Mouse (Mus musculus): ENCODE results near the gene Eomes.

The Eomes gene

GRCm38 (mm10) chr9:118477961-118478360 is at the start of gene Eomes:
Eomes (plus strand) TSS chr9:118478212.
- in situ Hi-C loops (cut with MboI, MseI), result no loop called here

- in situ Hi-C loops (cut with MboI, MseI), result no loop called here
Measured at GRCm38 (mm10) chr9:118444809-118445208, 33.2 kb upstream of the Eomes start.

- in situ Hi-C loops (cut with MboI, MseI), result no loop called here
Measured at GRCm38 (mm10) chr9:118449336-118449735, 28.7 kb upstream of the Eomes start.

GRCm38 (mm10) chr9:118453427-118453826 is 24.6 kb upstream of the Eomes start:
- in situ Hi-C loops (cut with MboI, MseI), result no loop called here

- in situ Hi-C loops (cut with MboI, MseI), result no loop called here
Measured at GRCm38 (mm10) chr9:118455188-118455845, 22.7 kb upstream of the Eomes start.

GRCm38 (mm10) chr9:118456405-118456804 is 21.6 kb upstream of the Eomes start:
- in situ Hi-C loops (cut with MboI, MseI), result no loop called here

- in situ Hi-C loops (cut with MboI, MseI), result no loop called here
Measured at GRCm38 (mm10) chr9:118458039-118458438, 20.0 kb upstream of the Eomes start.

- in situ Hi-C loops (cut with MboI, MseI), result no loop called here
Measured at GRCm38 (mm10) chr9:118464031-118464430, 14.0 kb upstream of the Eomes start.

GRCm38 (mm10) chr9:118468301-118468700 is 9.7 kb upstream of the Eomes start:
- in situ Hi-C loops (cut with MboI, MseI), result no loop called here

GRCm38 (mm10) chr9:118469272-118469671 is 8.7 kb upstream of the Eomes start:
- in situ Hi-C loops (cut with MboI, MseI), result no loop called here

- in situ Hi-C loops (cut with MboI, MseI), result no loop called here
Measured at GRCm38 (mm10) chr9:118471296-118471695, 6.7 kb upstream of the Eomes start.

GRCm38 (mm10) chr9:118476211-118476765 is 1.7 kb upstream of the Eomes start:
- in situ Hi-C loops (cut with MboI, MseI), result no loop called here

GRCm38 (mm10) chr9:118476766-118477271 is 1.2 kb upstream of the Eomes start:
- in situ Hi-C loops (cut with MboI, MseI), result no loop called here

- in situ Hi-C loops (cut with MboI, MseI), result no loop called here
Measured at GRCm38 (mm10) chr9:118477281-118477931, 606 bp upstream of the Eomes start.

- in situ Hi-C loops (cut with MboI, MseI), result no loop called here
Measured at GRCm38 (mm10) chr9:118478458-118478838, 436 bp downstream of the Eomes start.

- in situ Hi-C loops (cut with MboI, MseI), result no loop called here
Measured at GRCm38 (mm10) chr9:118478839-118479507, 961 bp downstream of the Eomes start.

GRCm38 (mm10) chr9:118479508-118480291 is 1.7 kb downstream of the Eomes start:
- in situ Hi-C loops (cut with MboI, MseI), result no loop called here

GRCm38 (mm10) chr9:118480292-118480690 is 2.3 kb downstream of the Eomes start:
- in situ Hi-C loops (cut with MboI, MseI), result no loop called here

GRCm38 (mm10) chr9:118482210-118482609 is 4.2 kb downstream of the Eomes start:
- in situ Hi-C loops (cut with MboI, MseI), result no loop called here

- in situ Hi-C loops (cut with MboI, MseI), result no loop called here
Measured at GRCm38 (mm10) chr9:118486361-118487095, 8.5 kb downstream of the Eomes start.

- in situ Hi-C loops (cut with MboI, MseI), result no loop called here
Measured at GRCm38 (mm10) chr9:118487096-118487395, 9.0 kb downstream of the Eomes start.

All from T-helper 17 cell (primary cell).